Mouse (Mus musculus) limb, embryonic 14.5 days (tissue): ENCODE data around the gene Akap13. TPM values are rescaled to one million over a fixed set of nuclear protein-coding genes. Genes with fewer than 3 reads are reported as not detected.
"Not testable (repeated sequence)": the region's sequence is repeated elsewhere in the genome, so short reads cannot be mapped to it uniquely, and the experiment has no call there.

ENCODE experiments used
- ATAC-seq: fragments of 200-750 bp; cut with Nextera tagmentation; 2 replicates; pipeline ENCODE4 v1.8.0; 2017; ENCODE audit warnings: low read depth, moderate number of reproducible peaks, moderate TSS enrichment; ENCODE audit not compliant: low FRiP score
- DNase-seq: peaks from one replicate; pipeline ENCODE4 v3.0.0-alpha.2; 2015; ENCODE audit warnings: low spot score
- H3K27ac ChIP-seq: fragments of 300-500 bp; sonication (generic); replicated peaks from 2 replicates; pipeline ENCODE4 v1.5.1; 2014; ENCODE audit warnings: low read depth, mild to moderate bottlenecking, low read length, moderate library complexity, mixed read lengths
- H3K27me3 ChIP-seq: fragments of 300-500 bp; sonication (generic); 2 replicates; pipeline ENCODE4 v1.6.1; 2014; ENCODE audit warnings: low read length, mixed read lengths; ENCODE audit not compliant: control insufficient read depth, insufficient read depth
- H3K36me3 ChIP-seq: fragments of 300-500 bp; sonication (generic); 2 replicates; pipeline ENCODE4 v1.6.1; 2014; ENCODE audit warnings: mild to moderate bottlenecking, low read length, moderate library complexity, mixed read lengths; ENCODE audit not compliant: control insufficient read depth, insufficient read depth
- H3K4me1 ChIP-seq: fragments of 300-500 bp; sonication (generic); 2 replicates; pipeline ENCODE4 v1.6.1; 2014; ENCODE audit warnings: antibody characterized with exemption, low read length, mixed read lengths; ENCODE audit not compliant: control insufficient read depth, insufficient read depth
- H3K4me2 ChIP-seq: fragments of 300-500 bp; sonication (generic); replicated peaks from 2 replicates; pipeline ENCODE4 v1.6.1; 2014; ENCODE audit warnings: low read depth, mild to moderate bottlenecking, low read length, moderate library complexity; ENCODE audit not compliant: severe bottlenecking
- H3K4me3 ChIP-seq: fragments of 300-500 bp; sonication (generic); replicated peaks from 2 replicates; pipeline ENCODE4 v1.5.1; 2014; ENCODE audit warnings: low read length
- H3K9ac ChIP-seq: fragments of 300-500 bp; sonication (generic); 2 replicates; pipeline ENCODE4 v1.6.1; 2014; ENCODE audit warnings: mild to moderate bottlenecking, low read depth, low read length, moderate library complexity; ENCODE audit not compliant: severe bottlenecking
- H3K9me3 ChIP-seq: fragments of 300-500 bp; sonication (generic); 2 replicates; pipeline ENCODE4 v1.6.1; 2016; ENCODE audit warnings: low read length; ENCODE audit not compliant: control insufficient read depth
- POLR2A ChIP-seq: fragments of 200-500 bp; IDR thresholded peaks from 2 replicates; pipeline ENCODE4 v1.8.0; 2012; ENCODE audit warnings: inconsistent platforms, mild to moderate bottlenecking, moderate library complexity, borderline replicate concordance; ENCODE audit not compliant: insufficient read depth, insufficient read length; ENCODE audit errors: extremely low read depth
- WGBS: fragments of 180-500 bp; shearing (Covaris S2); extraction: QIAGEN DNeasy Blood & Tissue Kit; methylation state at CpG from one replicate; pipeline ENCODE4 v1.1.7; 2014; 5-methylcytosine and 5-hydroxymethylcytosine counted together
- polyA plus RNA-seq, 2 experiments: library from polyadenylated mRNA; depleted of rRNA in 1 of 2; stranded (reverse) in 1 of 2; unstranded in 1 of 2; fragments of >200 nt; fragmentation: Nextera tagmentation in 1 of 2; extraction: Ambion mirVana in 1 of 2; gene quantifications; 2 replicates each; pipeline versions ENCODE4 v1.2.1 to v1.2.3; 2012 to 2014

Akap13 gene
- polyA plus RNA-seq, 2 experiments, result 18.7 to 51.4 TPM

DNA sequence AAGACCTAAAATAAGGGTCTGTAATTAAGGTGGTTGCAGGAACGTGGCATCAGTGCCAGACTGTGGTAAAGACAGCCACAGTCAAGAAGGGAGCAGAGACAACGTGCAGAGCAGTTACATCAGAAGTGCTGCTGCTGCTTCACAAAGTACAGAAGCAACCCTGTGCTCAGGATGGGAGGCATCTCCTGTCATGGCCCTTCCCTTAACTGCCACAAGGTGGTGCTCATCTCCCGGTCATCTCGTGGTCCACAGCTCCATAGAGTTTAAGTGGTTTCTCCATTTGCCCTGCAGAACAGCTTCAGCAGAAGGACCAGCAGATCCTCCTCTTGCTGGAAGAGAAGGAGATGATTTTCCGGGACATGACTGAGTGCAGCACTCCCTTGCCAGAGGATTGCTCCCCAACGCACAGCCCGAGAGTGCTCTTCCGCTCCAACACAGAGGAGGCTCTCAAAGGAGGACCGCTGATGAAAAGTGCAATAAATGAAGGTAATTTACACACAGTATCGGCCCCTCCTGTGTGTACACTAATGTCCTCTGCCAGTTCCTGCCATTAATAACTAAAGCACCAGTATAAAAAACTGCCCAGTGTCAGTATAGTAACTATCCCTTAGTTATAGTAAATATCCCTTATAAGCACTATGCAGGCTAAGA lies 283.9 kb downstream of the Akap13 start:
- Histone ChIP-seq H3K9me3 (no peaks in the 10 kb centered on the region), H3K4me2 (no peak overlapping the region), H3K27me3 (no peaks in the 10 kb centered on the region), H3K27ac (no peak overlapping the region), H3K36me3 (peaks cover 69% of the 10 kb centered on the region), H3K4me3 (no peak overlapping the region), H3K9ac (no peak overlapping the region), H3K4me1 (no peaks in the 10 kb centered on the region)
- peak; percentile 72 for DNase-seq
- no peak for TF ChIP-seq POLR2A
- 55% methylated on average over 10 of the region's 10 CpGs for WGBS
- ATAC-seq, result peak; percentile 85

DNA sequence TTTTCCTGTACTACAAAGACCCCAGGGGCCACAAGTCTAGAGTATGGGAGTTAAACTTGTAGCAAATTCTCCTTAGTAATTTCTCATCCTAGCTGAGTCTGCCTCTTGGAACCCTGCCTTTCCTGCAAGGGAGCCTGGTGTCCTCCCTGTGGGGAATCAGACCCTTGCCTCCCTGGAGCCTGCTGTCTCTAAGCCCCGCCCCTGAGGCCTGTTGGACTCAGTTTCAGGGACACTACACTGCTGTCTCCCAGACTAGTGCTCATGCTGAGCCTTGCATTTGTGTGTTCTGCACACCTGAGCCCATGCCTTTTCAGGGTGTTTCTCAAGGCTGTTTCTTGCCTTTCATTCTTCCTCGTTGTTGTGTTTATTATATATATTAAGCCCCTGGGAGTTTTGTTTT lies 289.2 kb downstream of the Akap13 start:
- ATAC-seq (no peak), DNase-seq (no peak)
- H3K4me3 ChIP-seq, result no peak overlapping the region
- no peak overlapping the region for H3K9ac ChIP-seq
- 56% methylated on average over 2 of the region's 2 CpGs for WGBS
- no peak for TF ChIP-seq POLR2A
- H3K27me3 ChIP-seq, result no peaks in the 10 kb centered on the region
- H3K27ac ChIP-seq, result no peak overlapping the region
- no peaks in the 10 kb centered on the region for H3K4me1 ChIP-seq
- peaks cover 74% of the 10 kb centered on the region for H3K36me3 ChIP-seq
- no peaks in the 10 kb centered on the region for H3K9me3 ChIP-seq
- no peak overlapping the region for H3K4me2 ChIP-seq

DNA sequence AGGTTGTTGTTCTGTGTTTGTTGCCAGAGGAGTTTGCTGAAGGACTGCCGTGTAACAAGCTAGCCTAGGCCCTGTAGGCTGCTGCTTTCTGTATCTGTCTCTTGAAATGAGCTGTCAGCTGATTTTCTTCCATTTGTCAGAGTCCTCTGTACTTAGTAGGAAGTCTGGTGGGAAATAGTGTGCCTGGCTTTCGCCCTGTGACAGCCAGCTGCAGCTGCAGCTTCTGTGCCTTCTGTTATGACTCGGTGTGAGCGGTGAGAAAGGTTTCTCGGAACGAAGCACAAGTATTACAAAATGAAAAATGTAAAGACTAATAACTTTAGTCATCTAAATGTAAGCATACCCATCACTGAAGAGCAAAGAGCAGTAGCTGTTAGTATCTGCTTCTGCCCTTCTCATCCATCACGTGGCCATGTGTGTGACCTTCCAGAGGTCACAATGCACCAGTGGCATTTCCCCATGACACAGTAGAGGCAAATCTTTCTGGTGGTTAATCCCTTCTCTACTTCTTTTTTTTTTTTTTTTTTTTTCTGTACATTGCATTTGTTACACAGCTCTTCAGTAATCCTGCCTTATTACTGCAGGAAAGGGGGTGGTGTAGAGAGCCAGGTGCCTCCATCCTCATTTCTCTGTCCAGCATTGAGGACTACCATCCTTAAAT lies 289.8 kb downstream of the Akap13 start:
- Histone ChIP-seq H3K27ac (no peak overlapping the region), H3K4me2 (no peak overlapping the region), H3K9ac (no peak overlapping the region), H3K9me3 (no peaks in the 10 kb centered on the region), H3K27me3 (no peaks in the 10 kb centered on the region), H3K4me3 (no peak overlapping the region), H3K36me3 (peaks cover 74% of the 10 kb centered on the region), H3K4me1 (no peaks in the 10 kb centered on the region)
- DNase-seq (no peak), ATAC-seq (no peak)
- no peak for TF ChIP-seq POLR2A
- WGBS, result 71% methylated on average over 7 of the region's 7 CpGs

DNA sequence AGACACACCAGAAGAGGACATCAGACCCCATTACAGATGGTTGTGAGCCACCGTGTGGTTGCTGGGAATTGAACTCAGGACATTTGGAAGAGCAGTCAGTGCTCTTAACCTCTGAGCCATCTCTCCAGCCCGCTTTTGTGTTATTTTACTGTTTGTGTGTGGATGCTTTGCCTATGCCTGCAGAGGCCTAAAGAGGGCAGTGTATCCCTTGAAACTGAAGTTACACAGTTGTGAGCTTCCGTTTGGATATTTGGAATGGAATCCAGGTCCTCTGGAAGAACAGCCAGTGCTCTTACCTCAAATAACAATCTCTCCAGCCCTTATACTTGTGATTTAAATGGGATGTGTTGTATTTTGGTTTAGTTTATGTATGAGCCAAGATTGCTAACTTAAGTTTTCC lies 290.6 kb downstream of the Akap13 start:
- not testable (repeated sequence) for H3K27me3 ChIP-seq, ATAC-seq, H3K9me3 ChIP-seq, H3K27ac ChIP-seq, H3K4me3 ChIP-seq, H3K9ac ChIP-seq, H3K4me2 ChIP-seq, H3K4me1 ChIP-seq
- whole genome bisulfite sequencing, result 69% methylated on average over 3 of the region's 3 CpGs
- DNase-seq, result peak; percentile 36
- H3K36me3 ChIP-seq, result peaks cover 81% of the 10 kb centered on the region

DNA sequence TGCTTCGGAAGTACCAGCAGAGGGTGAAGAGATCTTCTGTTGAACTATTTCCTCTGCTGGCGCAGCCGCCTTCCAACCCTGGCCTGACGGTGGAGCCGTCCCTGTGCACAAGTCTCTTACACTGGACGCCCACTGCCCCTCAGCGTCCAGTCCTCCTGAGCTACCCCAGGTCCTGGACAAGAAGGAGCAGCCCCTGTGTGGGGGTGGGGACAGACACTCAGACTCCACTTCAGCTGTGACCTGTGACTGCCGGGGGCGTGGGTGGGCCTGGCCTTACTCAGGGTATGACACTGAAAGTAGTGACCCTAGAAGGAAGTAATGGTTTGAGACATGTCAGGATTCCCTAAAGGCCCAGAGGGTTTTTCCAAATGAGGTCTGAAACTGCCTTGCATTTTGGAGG lies 295.2 kb downstream of the Akap13 start:
- Histone ChIP-seq H3K27me3 (no peaks in the 10 kb centered on the region), H3K4me1 (no peaks in the 10 kb centered on the region), H3K9me3 (no peaks in the 10 kb centered on the region), H3K36me3 (peaks cover 68% of the 10 kb centered on the region), H3K27ac (no peak overlapping the region), H3K4me3 (no peak overlapping the region), H3K4me2 (no peak overlapping the region), H3K9ac (no peak overlapping the region)
- no peak for DNase-seq
- ATAC-seq, result no peak
- 91% methylated on average over 9 of the region's 9 CpGs for WGBS
- no peak for TF ChIP-seq POLR2A
